Mouse (Mus musculus): ENCODE data around the gene Idnk. TPM values are rescaled to one million over a fixed set of nuclear protein-coding genes. Genes with fewer than 3 reads are reported as not detected.
A peak's percentile ranks its signal among the peaks of the same experiment; 100 is the strongest.

Gene Idnk
- polyA plus RNA-seq (2015; fragmentation: Nextera tagmentation; extraction: Ambion mirVana): 66.5 and 73.2 TPM in 2 replicates

DNA sequence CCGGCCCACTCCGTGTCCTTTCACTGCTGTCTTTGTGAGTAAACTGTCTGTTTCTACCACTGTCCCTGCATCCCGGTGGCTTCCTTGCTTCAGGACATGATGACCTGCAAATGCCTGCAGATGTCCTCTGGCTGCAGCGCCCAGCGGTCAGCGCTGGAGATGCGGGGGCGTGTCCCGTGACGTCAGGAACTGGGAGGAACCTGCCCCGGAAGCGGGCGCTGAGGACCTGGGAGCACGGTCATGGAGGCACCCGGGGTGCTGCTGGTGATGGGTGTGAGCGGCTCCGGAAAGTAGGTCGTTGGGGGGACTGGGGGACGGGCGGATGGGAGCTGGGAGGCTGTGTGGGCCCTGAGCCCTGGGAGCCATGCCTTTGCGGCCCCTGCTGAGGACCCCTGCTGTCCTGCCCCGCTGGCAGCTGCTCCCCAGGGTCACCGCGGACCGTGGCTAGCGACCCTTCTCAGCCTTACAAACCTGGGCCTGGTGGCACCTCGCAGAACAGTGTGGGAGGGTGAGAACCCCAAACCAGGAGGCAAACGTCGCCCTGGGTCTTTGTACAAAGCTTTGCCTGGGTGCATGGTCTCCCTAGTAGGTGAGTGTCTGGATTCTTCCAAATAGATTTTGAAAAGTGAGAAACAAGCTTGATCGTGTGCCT, at the start of gene Idnk:
Idnk (plus strand) TSS at position 203 of the 652 bp plus-strand sequence.
- no peaks in the 10 kb centered on the region for H3K9me3 ChIP-seq (replicated peaks)
- no peaks in the 10 kb centered on the region for H3K27me3 ChIP-seq
- 0 out of 2 replicates have a peak, but pooled peaks cover 7% of the 10 kb centered on the region for H3K4me1 ChIP-seq
- ATAC-seq: peak; percentile 88
- WGBS: 0% methylated on average over 30 of the region's 30 CpGs
- H3K9ac ChIP-seq: peak within 1 kb of the TSS; percentile 88
- H3K4me2 ChIP-seq: peak within 1 kb of the TSS; percentile 96
- peak within 1 kb of the TSS; percentile 63 for H3K27ac ChIP-seq
- peak within 1 kb of the TSS; percentile 93 for H3K4me3 ChIP-seq
- peaks cover 30% of the 10 kb centered on the region for H3K36me3 ChIP-seq (ENCODE audit: poor library complexity, severe bottlenecking)

DNA sequence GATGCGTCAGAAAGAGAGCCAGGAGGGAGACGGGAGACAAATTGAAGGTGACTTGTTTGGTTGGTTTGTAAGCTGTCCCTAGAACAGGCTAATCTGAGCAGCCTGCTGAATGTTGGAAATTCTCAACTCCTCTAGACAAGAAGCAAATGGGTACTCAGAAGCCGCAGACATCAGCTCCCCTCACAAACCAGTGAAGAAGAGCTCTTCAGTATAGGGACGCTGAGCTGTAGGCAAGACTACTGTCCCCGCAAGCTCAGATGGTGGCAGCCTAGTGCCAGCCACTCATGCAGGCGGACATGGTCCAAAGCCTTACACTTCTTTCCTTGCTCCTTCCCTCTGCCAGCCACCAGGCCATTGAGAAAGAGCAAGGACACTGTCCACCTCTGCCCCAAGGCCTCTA, 46.1 kb upstream of the Idnk start:
- Histone ChIP-seq H3K4me1 (peaks cover 27% of the 10 kb centered on the region), H3K27ac (no peak overlapping the region), H3K4me2 (no peak overlapping the region), H3K9me3 (replicated peaks) (no peaks in the 10 kb centered on the region), H3K9ac (no peak overlapping the region), H3K4me3 (no peak overlapping the region), H3K36me3 (ENCODE audit: poor library complexity, severe bottlenecking) (no peaks in the 10 kb centered on the region), H3K27me3 (no peaks in the 10 kb centered on the region)
- ATAC-seq: no peak
- 95% methylated on average over 6 of the region's 6 CpGs for WGBS

DNA sequence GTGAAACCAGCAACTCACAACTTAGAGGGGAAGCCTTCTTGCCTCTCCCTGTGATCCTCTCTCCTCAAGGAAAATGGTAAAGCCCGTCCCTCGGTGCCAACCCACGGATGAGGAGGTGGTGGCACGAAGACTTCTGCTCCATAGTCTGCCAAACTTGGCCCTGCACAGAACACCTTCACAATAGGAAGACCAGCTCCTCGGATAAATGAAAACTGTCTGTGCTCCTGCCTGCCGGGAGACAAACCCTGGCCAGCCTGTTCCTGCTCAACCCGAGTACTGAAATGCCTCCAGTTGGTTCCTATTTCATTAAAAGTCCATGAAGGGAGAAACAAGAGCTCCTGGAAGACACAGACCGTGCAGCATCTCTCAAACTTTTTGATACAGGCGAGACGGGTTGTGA, 45.3 kb upstream of the Idnk start:
- peak overlapping the region; percentile 75 for H3K4me2 ChIP-seq
- no peaks in the 10 kb centered on the region for H3K9me3 ChIP-seq (replicated peaks)
- ATAC-seq: no peak
- no peaks in the 10 kb centered on the region for H3K27me3 ChIP-seq
- 72% methylated on average over 10 of the region's 10 CpGs for WGBS
- peak overlapping the region; percentile 69 for H3K9ac ChIP-seq
- H3K4me1 ChIP-seq: peaks cover 27% of the 10 kb centered on the region
- H3K27ac ChIP-seq: no peak overlapping the region; the same call in 1 of the 2 replicates
- H3K4me3 ChIP-seq: peak overlapping the region; percentile 55
- H3K36me3 ChIP-seq (ENCODE audit: poor library complexity, severe bottlenecking): no peaks in the 10 kb centered on the region

DNA sequence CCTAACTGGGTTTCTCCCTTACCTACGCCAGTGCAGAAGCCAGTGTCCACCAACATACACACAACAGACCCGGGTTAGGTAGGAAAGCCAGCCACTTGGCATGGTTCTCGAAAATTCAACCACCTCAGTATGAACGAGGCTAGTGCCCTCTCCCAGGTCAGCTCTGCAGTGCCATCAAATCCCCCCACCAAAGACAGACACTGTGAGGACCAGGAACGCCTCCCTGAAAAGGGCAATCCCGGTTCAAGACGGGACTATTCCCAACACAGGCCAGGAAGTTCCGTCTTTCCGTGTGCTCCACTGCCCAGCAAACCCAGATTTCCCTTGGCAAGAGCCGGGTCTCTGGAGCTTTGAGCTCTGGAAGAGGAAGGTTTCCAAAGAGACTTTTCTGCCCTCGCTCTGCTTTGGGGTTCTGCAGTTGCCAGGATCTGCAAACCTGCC, 44.8 kb upstream of the Idnk start:
- H3K4me2 ChIP-seq: peak overlapping the region; percentile 75
- H3K4me3 ChIP-seq: peak overlapping the region; percentile 55
- H3K9ac ChIP-seq: peak overlapping the region; percentile 69
- no peaks in the 10 kb centered on the region for H3K27me3 ChIP-seq
- H3K9me3 ChIP-seq (replicated peaks): no peaks in the 10 kb centered on the region
- H3K36me3 ChIP-seq (ENCODE audit: poor library complexity, severe bottlenecking): no peaks in the 10 kb centered on the region
- peak; percentile 28; the same call in 1 of the 2 replicates for ATAC-seq
- peaks cover 27% of the 10 kb centered on the region for H3K4me1 ChIP-seq
- WGBS: 14% methylated on average over 11 of the region's 11 CpGs
- peak overlapping the region; percentile 85 for H3K27ac ChIP-seq

DNA sequence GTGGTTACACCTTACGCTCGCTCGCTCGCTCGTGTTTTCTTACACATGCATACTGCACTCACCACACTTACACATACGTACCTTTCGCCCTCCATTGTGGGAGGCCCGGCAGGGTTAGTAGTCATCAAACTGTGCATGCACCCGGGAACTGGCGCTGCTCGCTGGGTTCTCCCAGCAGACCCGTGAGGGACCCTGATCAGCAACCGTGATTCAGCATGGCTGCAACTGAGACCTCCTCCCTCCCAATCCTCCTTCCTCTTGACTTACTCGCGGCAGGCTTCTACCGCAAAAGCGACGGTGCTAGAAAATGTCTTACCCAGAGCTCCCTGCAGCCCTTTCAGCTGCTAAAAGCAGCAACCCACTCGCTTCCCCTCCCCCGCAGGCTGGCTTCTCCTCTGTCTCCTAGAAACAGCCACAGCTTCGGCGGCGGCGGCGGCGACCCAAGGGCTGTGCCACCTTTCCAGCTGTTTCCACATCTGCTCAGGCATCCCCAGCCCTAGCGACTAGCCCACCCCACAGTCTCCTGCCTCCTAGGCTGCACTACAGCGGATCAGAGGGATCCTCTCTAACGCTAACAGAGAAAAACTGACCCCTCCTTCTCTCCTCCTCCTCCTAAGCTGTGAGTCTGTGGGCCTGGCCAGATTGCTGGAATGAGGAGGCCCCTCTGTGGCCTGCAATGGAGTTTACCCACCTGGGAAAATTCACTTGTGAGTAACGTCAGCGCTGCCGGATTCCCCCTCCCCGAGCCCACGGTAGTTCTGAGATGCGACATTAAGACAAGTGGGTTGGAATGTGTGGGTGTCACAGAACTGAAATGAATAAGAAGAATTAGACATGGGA, 44.2 kb upstream of the Idnk start, which contains the start of gene Klhl3:
Klhl3 (minus strand) TSS at position 532 of the 840 bp plus-strand sequence.
- Histone ChIP-seq H3K9ac (peak within 1 kb of the TSS; percentile 69), H3K4me3 (peak within 1 kb of the TSS; percentile 55), H3K27ac (peak within 1 kb of the TSS; percentile 85), H3K36me3 (ENCODE audit: poor library complexity, severe bottlenecking) (no peaks in the 10 kb centered on the region), H3K4me1 (peaks cover 27% of the 10 kb centered on the region), H3K27me3 (no peaks in the 10 kb centered on the region), H3K4me2 (peak within 1 kb of the TSS; percentile 75), H3K9me3 (replicated peaks) (no peaks in the 10 kb centered on the region)
- peak; percentile 88 for ATAC-seq
- WGBS: 1% methylated on average over 35 of the region's 35 CpGs

DNA sequence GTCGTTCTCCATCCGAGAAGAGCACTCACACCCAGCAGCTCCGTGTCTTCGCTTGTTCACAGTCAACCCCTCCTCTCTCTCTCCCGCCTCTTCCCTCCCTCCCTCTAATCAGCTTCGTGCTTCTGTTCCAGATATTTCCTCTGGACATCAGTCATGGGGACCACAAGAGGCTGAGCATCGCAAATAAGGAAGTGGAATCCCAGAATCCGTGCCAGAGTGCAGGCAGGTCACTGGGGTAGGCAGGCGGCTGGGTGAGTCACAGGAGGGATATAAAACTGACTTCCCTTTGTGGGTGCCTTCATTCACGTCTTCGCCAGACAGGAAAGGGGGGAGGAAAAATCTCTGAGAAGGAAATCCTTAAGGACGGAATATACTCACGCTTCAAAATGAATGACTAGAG, 42.2 kb upstream of the Idnk start:
- 79% methylated on average over 13 of the region's 13 CpGs for WGBS

DNA sequence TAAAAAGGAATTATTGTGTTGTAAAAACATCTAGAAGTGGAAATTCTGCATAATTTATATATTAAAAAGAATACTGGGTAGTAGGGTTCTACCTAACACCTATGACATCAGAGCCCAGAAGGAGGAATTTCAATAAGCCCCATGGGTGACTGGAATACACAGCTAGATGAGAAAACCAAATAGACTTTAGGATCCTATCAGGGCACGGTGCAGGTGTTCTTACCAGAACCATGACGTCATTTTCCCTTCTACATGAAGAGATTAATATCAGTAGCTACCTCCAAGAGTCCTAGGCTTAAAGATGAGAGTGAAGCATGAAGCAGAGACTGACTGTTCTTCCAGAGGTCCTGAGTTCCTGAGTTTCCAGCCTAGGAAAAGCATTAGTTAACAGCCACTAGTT, 40.6 kb upstream of the Idnk start:
- Histone ChIP-seq H3K4me2 (no peak overlapping the region), H3K9me3 (replicated peaks) (no peaks in the 10 kb centered on the region), H3K4me1 (peaks cover 21% of the 10 kb centered on the region), H3K36me3 (ENCODE audit: poor library complexity, severe bottlenecking) (no peaks in the 10 kb centered on the region), H3K27ac (no peak overlapping the region), H3K9ac (no peak overlapping the region), H3K27me3 (no peaks in the 10 kb centered on the region), H3K4me3 (no peak overlapping the region)
- no peak for ATAC-seq
- WGBS: 99% methylated on average over 2 of the region's 2 CpGs

More for the DNA sequence above, 42.2 kb upstream of the Idnk start:
- H3K9me3 ChIP-seq (replicated peaks): no peaks in the 10 kb centered on the region
- H3K27me3 ChIP-seq: no peaks in the 10 kb centered on the region
- H3K4me1 ChIP-seq: peaks cover 27% of the 10 kb centered on the region
- H3K36me3 ChIP-seq (ENCODE audit: poor library complexity, severe bottlenecking): no peaks in the 10 kb centered on the region
- no peak overlapping the region for H3K9ac ChIP-seq
- ATAC-seq: no peak
- no peak overlapping the region for H3K27ac ChIP-seq
- no peak overlapping the region for H3K4me2 ChIP-seq
- H3K4me3 ChIP-seq: no peak overlapping the region

DNA sequence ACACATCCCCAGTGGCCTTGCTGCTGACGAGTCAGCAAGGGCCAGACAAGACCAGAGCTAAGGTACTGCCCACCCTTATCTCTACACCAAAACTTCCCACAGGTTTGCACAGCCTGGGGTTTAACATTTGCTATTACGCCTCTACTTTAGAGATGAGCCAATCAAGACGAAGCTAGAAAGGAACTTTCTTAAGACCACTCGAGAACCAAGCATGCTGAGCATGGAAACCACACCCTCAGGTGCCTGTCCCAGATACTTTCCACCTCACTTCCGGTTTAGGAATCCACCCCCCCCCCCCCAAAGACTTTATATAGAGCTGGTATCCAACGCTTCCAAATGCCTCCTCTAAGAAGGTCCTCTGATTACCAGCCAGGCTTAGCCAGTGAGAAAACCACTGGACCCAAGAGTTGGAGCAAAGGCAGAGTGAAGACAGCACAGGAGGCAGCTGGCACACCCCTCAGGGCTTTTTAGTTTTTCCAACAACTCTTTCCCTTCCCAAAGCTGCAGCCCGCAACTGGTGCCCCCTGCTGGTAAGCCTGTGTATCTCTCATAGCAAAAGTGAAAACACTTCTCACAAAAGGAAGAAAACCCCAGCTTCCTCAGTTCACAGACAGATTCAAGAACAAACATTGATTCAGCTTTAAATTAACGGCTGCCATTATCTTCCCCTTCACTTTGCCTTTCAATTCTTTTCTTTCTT, 40.0 kb upstream of the Idnk start:
- no peak overlapping the region for H3K4me2 ChIP-seq
- no peak overlapping the region for H3K4me3 ChIP-seq
- no peak for ATAC-seq
- H3K4me1 ChIP-seq: peaks cover 14% of the 10 kb centered on the region
- WGBS: 63% methylated on average over 8 of the region's 8 CpGs
- no peak overlapping the region for H3K27ac ChIP-seq
- H3K9ac ChIP-seq: no peak overlapping the region
- H3K36me3 ChIP-seq (ENCODE audit: poor library complexity, severe bottlenecking): no peaks in the 10 kb centered on the region
- H3K27me3 ChIP-seq: no peaks in the 10 kb centered on the region
- H3K9me3 ChIP-seq (replicated peaks): no peaks in the 10 kb centered on the region

DNA sequence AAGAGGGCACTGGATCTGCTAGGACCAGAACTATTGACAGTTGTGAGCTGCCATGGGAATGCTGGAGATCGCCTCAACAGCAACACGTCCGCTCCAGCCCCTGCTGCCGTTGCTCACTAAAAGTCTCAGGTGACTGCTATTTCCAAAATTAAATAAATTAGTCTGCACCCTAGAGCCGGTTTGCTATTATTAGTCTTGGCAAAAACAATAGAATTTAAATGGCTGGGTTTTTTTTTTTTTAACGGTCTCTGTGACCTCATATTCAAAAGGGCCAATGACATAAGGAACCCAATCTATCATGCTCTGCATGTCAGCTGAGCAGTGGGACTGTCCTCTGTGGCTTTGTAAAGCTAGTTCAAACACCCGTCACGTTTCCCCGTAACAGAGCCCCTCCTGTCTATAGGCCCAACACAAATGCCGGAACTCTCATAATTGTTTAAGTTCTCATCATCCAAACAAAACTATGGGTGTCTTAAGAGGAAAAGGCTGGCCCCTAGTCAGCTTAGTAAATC, 34.6 kb upstream of the Idnk start:
- no peak overlapping the region for H3K4me2 ChIP-seq
- no peak for ATAC-seq
- H3K4me1 ChIP-seq: peaks cover 32% of the 10 kb centered on the region
- 64% methylated on average over 10 of the region's 10 CpGs for WGBS
- no peak overlapping the region for H3K4me3 ChIP-seq
- H3K36me3 ChIP-seq (ENCODE audit: poor library complexity, severe bottlenecking): peaks cover 11% of the 10 kb centered on the region
- H3K9me3 ChIP-seq (replicated peaks): no peaks in the 10 kb centered on the region
- H3K27ac ChIP-seq: no peak overlapping the region
- no peaks in the 10 kb centered on the region for H3K27me3 ChIP-seq
- H3K9ac ChIP-seq: no peak overlapping the region

DNA sequence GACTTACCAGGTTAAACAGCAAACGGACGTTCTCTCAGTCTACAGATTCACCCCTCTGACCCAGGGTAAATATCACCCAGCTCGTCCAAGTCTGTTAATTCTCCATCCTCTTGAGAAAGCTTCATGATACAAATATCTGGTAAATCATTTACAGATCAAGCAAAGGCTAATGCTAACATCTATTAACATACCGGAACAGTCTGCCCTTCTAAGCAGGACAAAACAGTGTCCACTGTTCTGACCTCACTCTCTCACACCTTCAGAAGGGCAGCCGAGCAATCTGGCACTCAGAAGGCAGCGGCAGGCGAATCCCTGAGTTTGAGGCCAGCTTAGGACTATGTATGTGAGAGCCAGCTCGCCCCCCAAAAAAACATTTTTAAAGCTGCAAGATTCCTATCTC, 34.1 kb upstream of the Idnk start:
- no peak overlapping the region for H3K4me2 ChIP-seq
- H3K4me1 ChIP-seq: peaks cover 32% of the 10 kb centered on the region
- no peak overlapping the region for H3K9ac ChIP-seq
- H3K27me3 ChIP-seq: no peaks in the 10 kb centered on the region
- H3K4me3 ChIP-seq: no peak overlapping the region
- peaks cover 11% of the 10 kb centered on the region for H3K36me3 ChIP-seq (ENCODE audit: poor library complexity, severe bottlenecking)
- no peak overlapping the region for H3K27ac ChIP-seq
- no peaks in the 10 kb centered on the region for H3K9me3 ChIP-seq (replicated peaks)
- ATAC-seq: no peak
- WGBS: 79% methylated on average over 8 of the region's 8 CpGs

DNA sequence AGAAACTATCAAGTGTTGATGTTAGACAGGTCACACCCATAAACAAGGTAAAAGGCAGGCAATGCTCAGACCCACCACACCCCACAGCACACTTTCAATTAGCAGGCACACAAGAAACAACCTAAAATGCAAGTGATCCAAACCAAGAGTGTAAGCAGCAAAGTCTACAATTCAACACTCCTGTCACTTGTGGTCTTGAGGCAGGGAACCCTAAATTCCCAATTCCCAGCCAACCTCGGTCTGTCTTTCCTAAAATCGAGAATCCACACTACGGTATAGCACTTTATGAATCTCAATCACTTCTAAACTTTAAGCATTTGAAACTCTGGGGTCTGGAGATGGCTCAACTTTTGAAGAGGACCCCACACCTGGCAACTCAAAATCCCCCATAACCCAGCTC, 33.2 kb upstream of the Idnk start:
- H3K36me3 ChIP-seq (ENCODE audit: poor library complexity, severe bottlenecking): peaks cover 11% of the 10 kb centered on the region
- no peak overlapping the region for H3K4me3 ChIP-seq
- peaks cover 32% of the 10 kb centered on the region for H3K4me1 ChIP-seq
- H3K9me3 ChIP-seq (replicated peaks): no peaks in the 10 kb centered on the region
- 93% methylated on average over 3 of the region's 3 CpGs for WGBS
- no peak overlapping the region for H3K9ac ChIP-seq
- H3K27me3 ChIP-seq: no peaks in the 10 kb centered on the region
- no peak overlapping the region for H3K27ac ChIP-seq
- 0 out of 2 replicates have a peak overlapping the region, but pooled peaks have one; percentile 85 for H3K4me2 ChIP-seq
- no peak for ATAC-seq

All from forebrain, embryonic 13.5 days (tissue).